Mouse (Mus musculus): ENCODE results near the gene Fut7. TPM values are rescaled to one million over a fixed set of nuclear protein-coding genes. Genes with fewer than 3 reads are reported as not detected.

Fut7 gene
- polyA plus RNA-seq, 1 experiment from 2014 or later, result 0.18 TPM

DNA sequence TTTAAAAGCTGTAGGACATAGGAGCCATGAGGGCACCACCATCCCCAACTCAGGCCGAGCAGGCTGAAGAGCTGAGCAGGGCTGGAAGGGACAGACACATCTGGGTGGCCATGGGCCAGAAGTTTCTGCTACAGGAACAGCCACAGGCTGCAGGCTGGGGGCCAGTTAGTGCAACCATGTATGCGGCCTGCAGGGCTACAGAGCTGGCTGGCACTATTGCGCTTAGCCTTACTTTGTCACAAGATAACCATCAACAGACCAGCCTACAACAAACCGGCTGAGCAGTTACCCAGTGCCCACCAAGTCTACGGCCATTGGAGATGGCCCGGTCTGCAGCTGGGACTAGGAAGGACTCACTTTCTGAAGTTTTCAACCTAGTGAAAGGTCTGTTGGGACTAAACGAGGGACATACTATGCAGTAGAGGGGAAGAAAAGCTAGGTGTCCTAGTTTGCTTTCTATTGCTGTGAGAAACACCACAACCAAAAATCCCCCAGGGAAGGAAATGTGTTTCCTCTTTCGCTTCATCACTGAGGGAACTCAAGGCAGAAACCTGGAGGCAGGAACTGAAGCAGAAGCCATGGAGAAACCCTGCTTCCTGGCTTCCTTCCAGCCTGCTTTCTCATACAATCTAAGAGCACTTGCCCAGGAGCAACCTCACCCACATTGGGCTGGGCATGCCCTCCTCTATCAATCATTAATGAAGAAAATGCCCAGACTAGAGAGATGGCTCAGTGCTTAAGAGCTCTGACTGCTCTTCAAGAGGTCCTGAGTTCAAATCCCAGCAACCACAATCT is 28.0 kb downstream of the Fut7 start:
- H3K4me2 ChIP-seq, result no peak overlapping the region
- H3K27ac ChIP-seq (replicated peaks), result no peak overlapping the region
- no peaks in the 10 kb centered on the region for H3K27me3 ChIP-seq
- 86% methylated on average over 8 of the region's 8 CpGs for WGBS
- no peak for ATAC-seq (ENCODE audit: low read depth)
- H3K4me3 ChIP-seq, result no peak overlapping the region
- H3K9ac ChIP-seq, result no peak overlapping the region
- no peaks in the 10 kb centered on the region for H3K9me3 ChIP-seq
- H3K36me3 ChIP-seq, result peaks cover 36% of the 10 kb centered on the region
- no peaks in the 10 kb centered on the region for H3K4me1 ChIP-seq (replicated peaks)

DNA sequence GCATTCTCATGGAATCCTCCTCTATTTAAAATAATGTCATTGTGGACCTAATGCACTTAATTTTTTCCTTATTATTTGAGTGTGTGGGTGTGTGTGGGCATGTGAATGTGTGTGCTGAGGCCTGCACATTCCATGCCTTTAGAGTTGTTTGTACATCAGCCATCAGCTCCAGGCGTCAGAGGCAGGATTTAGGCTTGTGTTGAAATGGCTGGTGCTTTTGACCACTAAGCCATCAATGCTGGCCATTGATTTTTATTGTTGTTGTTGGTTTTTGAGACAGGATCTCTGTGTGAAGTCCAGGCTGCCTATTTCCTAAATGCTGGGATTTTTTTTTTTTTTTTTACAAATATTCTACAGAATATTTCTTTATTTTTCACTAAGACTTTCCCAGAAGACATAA is 29.9 kb downstream of the Fut7 start:
- WGBS, result 31% methylated on average over 1 of the region's 1 CpGs
- H3K9ac ChIP-seq, result no peak overlapping the region
- no peaks in the 10 kb centered on the region for H3K27me3 ChIP-seq
- H3K4me1 ChIP-seq (replicated peaks), result no peaks in the 10 kb centered on the region
- ATAC-seq (ENCODE audit: low read depth), result no peak
- no peaks in the 10 kb centered on the region for H3K9me3 ChIP-seq
- H3K4me3 ChIP-seq, result no peak overlapping the region
- no peak overlapping the region for H3K27ac ChIP-seq (replicated peaks)
- H3K4me2 ChIP-seq, result no peak overlapping the region
- H3K36me3 ChIP-seq, result peaks cover 23% of the 10 kb centered on the region

DNA sequence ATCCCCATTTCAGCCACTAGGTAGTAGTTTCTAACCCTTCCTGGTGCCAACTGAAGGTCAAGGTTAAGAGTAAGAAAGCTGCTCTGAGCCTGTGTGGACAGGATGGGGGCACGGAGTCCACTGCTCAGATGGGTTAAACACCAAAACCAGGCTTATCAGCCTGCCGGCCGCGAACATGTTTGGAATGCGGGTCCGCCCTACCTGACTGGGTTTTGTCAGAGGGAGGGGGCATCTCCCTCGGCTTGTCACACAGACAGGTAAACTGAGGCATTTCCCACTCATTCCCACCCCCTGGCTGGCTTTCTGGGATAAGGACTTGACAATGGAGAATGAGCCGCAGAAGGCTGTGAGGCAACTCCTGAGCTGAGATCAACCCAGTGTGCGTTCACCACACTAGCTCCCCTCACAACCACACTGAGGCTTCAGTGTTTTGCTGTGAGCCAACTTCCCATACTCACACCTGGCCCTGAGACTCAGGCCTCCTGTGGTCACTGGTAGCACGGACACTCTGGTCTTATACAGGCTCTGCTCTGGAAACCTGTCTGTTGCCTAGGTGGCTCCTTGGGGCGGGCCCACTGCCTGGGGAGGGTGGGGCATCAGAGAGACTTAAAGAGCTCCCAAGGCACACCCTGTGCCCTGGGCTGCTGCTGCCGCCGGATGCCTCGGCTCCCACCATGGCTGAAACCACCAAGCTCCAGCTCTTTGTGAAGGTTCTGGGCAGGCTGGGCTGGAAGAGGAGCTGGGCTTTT is 33.3 kb downstream of the Fut7 start, which contains the start of gene Clic3:
Gene Clic3, plus strand, starts transcription at position 634 of the 749 bp plus-strand sequence.
- Histone ChIP-seq H3K27ac (replicated peaks) (no peak within 1 kb of the TSS), H3K36me3 (peaks cover 21% of the 10 kb centered on the region), H3K4me2 (no peak within 1 kb of the TSS), H3K9me3 (no peaks in the 10 kb centered on the region), H3K4me3 (no peak within 1 kb of the TSS), H3K9ac (no peak within 1 kb of the TSS), H3K27me3 (no peaks in the 10 kb centered on the region), H3K4me1 (replicated peaks) (peaks cover 24% of the 10 kb centered on the region)
- no peak for ATAC-seq (ENCODE audit: low read depth)
- WGBS, result 65% methylated on average over 14 of the region's 14 CpGs

- H3K4me2 ChIP-seq, result no peak overlapping the region
- H3K36me3 ChIP-seq, result peaks cover 21% of the 10 kb centered on the region
- peaks cover 31% of the 10 kb centered on the region for H3K4me1 ChIP-seq (replicated peaks)
- ATAC-seq (ENCODE audit: low read depth), result no peak
- no peak overlapping the region for H3K4me3 ChIP-seq
- no peaks in the 10 kb centered on the region for H3K27me3 ChIP-seq
- WGBS, result 89% methylated on average over 9 of the region's 9 CpGs
- no peak overlapping the region for H3K27ac ChIP-seq (replicated peaks)
- no peaks in the 10 kb centered on the region for H3K9me3 ChIP-seq
- no peak overlapping the region for H3K9ac ChIP-seq
These were observed 34.2 kb downstream of the Fut7 start for GRCm38 (mm10) chr2:25457022-25457896.

GRCm38 (mm10) chr2:25458911-25459310 is 35.8 kb downstream of the Fut7 start:
- peaks cover 31% of the 10 kb centered on the region for H3K4me1 ChIP-seq (replicated peaks)
- peaks cover 21% of the 10 kb centered on the region for H3K36me3 ChIP-seq
- no peak for ATAC-seq (ENCODE audit: low read depth)
- WGBS, result 72% methylated on average over 5 of the region's 5 CpGs
- H3K27ac ChIP-seq (replicated peaks), result no peak overlapping the region
- 0 out of 2 replicates have a peak overlapping the region, but pooled peaks have one; percentile 77 for H3K4me3 ChIP-seq
- H3K9ac ChIP-seq, result peak overlapping the region; percentile 87
- H3K4me2 ChIP-seq, result peak overlapping the region; percentile 89
- H3K27me3 ChIP-seq, result no peaks in the 10 kb centered on the region
- no peaks in the 10 kb centered on the region for H3K9me3 ChIP-seq

GRCm38 (mm10) chr2:25460135-25460534 is 37.1 kb downstream of the Fut7 start:
- H3K9me3 ChIP-seq, result no peaks in the 10 kb centered on the region
- 37% methylated on average over 5 of the region's 5 CpGs for WGBS
- H3K4me2 ChIP-seq, result peak overlapping the region; percentile 89
- H3K36me3 ChIP-seq, result peaks cover 21% of the 10 kb centered on the region
- H3K9ac ChIP-seq, result peak overlapping the region; percentile 87
- peak; percentile 28; the same call in 1 of the 2 replicates for ATAC-seq (ENCODE audit: low read depth)
- peak overlapping the region; percentile 77 for H3K4me3 ChIP-seq
- H3K27me3 ChIP-seq, result no peaks in the 10 kb centered on the region
- peaks cover 31% of the 10 kb centered on the region for H3K4me1 ChIP-seq (replicated peaks)
- peak overlapping the region; percentile 96 for H3K27ac ChIP-seq (replicated peaks)

- H3K9me3 ChIP-seq, result no peaks in the 10 kb centered on the region
- under 1% methylated on average over 48 of the region's 48 CpGs for WGBS
- H3K9ac ChIP-seq, result peak within 1 kb of the TSS; percentile 87
- H3K4me3 ChIP-seq, result peak within 1 kb of the TSS; percentile 77
- ATAC-seq (ENCODE audit: low read depth), result peak; percentile 92
- H3K36me3 ChIP-seq, result peaks cover 21% of the 10 kb centered on the region
- peak within 1 kb of the TSS; percentile 89 for H3K4me2 ChIP-seq
- H3K27ac ChIP-seq (replicated peaks), result peak within 1 kb of the TSS; percentile 96
- peaks cover 31% of the 10 kb centered on the region for H3K4me1 ChIP-seq (replicated peaks)
- H3K27me3 ChIP-seq, result no peaks in the 10 kb centered on the region
These were observed 37.7 kb downstream of the Fut7 start, which contains the start of gene Paxx for GRCm38 (mm10) chr2:25460551-25461309. Gene Paxx (minus strand): TSS chr2:25461094.

DNA sequence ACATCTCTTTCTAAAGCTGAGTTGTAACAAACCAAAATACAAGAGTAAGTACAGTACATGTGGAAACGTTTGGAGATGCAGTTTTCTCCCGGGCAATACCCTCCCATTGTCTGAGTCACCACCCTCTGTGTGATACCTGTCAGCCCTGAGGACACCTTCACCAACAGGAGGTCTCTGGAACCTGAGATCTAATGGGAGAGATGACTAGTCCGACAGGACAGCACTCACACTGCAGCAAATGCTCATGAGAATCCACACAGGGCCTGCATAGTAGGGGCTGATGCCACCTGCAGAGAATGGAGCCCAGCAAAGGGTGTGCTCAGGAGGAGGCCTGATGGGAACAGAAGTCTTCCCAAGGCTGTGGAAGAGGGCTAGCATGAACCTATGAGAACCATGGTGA is 38.3 kb downstream of the Fut7 start:
- Histone ChIP-seq H3K4me3 (peak overlapping the region; percentile 77), H3K27me3 (no peaks in the 10 kb centered on the region), H3K4me1 (replicated peaks) (peaks cover 31% of the 10 kb centered on the region), H3K9ac (peak overlapping the region; percentile 87), H3K4me2 (peak overlapping the region; percentile 89), H3K9me3 (no peaks in the 10 kb centered on the region), H3K27ac (replicated peaks) (peak overlapping the region; percentile 96), H3K36me3 (peaks cover 21% of the 10 kb centered on the region)
- peak; percentile 10; the same call in 1 of the 2 replicates for ATAC-seq (ENCODE audit: low read depth)
- 34% methylated on average over 3 of the region's 3 CpGs for WGBS

DNA sequence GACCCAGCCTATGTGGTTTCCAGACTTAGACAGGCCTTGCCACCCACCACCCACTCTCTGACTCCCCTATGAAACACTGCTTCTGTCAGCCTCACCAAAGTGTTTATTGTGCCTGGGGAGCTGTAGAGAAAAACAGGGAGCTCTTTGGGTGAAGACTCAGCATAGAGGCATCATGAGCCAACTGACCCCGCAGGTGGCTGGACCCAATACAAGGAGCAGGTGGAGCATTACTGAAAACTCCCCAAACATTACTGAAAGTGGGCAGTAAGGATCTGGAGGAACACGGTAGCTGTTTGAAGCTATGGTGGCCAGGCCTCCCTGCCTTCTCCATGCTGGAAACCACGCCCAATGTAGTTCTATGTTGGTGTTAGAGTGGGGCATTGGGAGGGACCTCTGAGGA is 40.6 kb downstream of the Fut7 start:
- Histone ChIP-seq H3K4me1 (replicated peaks) (peaks cover 31% of the 10 kb centered on the region), H3K9me3 (no peaks in the 10 kb centered on the region), H3K27ac (replicated peaks) (no peak overlapping the region), H3K27me3 (no peaks in the 10 kb centered on the region), H3K4me3 (no peak overlapping the region), H3K4me2 (no peak overlapping the region), H3K9ac (no peak overlapping the region), H3K36me3 (peaks cover 8% of the 10 kb centered on the region)
- no peak for ATAC-seq (ENCODE audit: low read depth)
- 87% methylated on average over 3 of the region's 3 CpGs for whole genome bisulfite sequencing

- WGBS, result 94% methylated on average over 2 of the region's 2 CpGs
- Histone ChIP-seq H3K27ac (replicated peaks) (no peak overlapping the region), H3K36me3 (no peaks in the 10 kb centered on the region), H3K27me3 (no peaks in the 10 kb centered on the region), H3K4me3 (no peak overlapping the region), H3K9me3 (no peaks in the 10 kb centered on the region), H3K4me1 (replicated peaks) (peaks cover 28% of the 10 kb centered on the region), H3K9ac (no peak overlapping the region), H3K4me2 (no peak overlapping the region)
- no peak for ATAC-seq (ENCODE audit: low read depth)
These were observed 42.2 kb downstream of the Fut7 start for GRCm38 (mm10) chr2:25465256-25465655.

All from neural tube, embryonic 13.5 days (tissue).